Mouse (Mus musculus) hindbrain, embryonic 16.5 days (tissue): Measurements from ENCODE around the gene Lhx6. TPM values are rescaled to one million over a fixed set of nuclear protein-coding genes. Genes with fewer than 3 reads are reported as not detected.

Experiments used
- ATAC-seq: fragments of 200-750 bp; cut with Nextera tagmentation; 2 replicates; pipeline ENCODE4 v1.8.0; 2017; ENCODE audit warnings: moderate TSS enrichment, moderate library complexity
- H3K27ac ChIP-seq: fragments of 300-500 bp; sonication (generic); 2 replicates; pipeline ENCODE4 v1.5.1; 2014; ENCODE audit warnings: low read depth, mild to moderate bottlenecking, control low read depth, low read length, moderate library complexity
- H3K27me3 ChIP-seq: fragments of 300-500 bp; sonication (generic); replicated peaks from 2 replicates; pipeline ENCODE4 v1.6.1; 2014; ENCODE audit warnings: low read length; ENCODE audit not compliant: control insufficient read depth, insufficient read depth
- H3K36me3 ChIP-seq: fragments of 300-500 bp; sonication (generic); 2 replicates; pipeline ENCODE4 v1.6.1; 2014; ENCODE audit warnings: mild to moderate bottlenecking, low read length, moderate library complexity, mixed read lengths; ENCODE audit not compliant: control insufficient read depth, insufficient read depth
- H3K4me1 ChIP-seq: fragments of 300-500 bp; sonication (generic); 2 replicates; pipeline ENCODE4 v1.6.1; 2014; ENCODE audit warnings: low read depth, low read length; ENCODE audit not compliant: control insufficient read depth, insufficient read depth
- H3K4me2 ChIP-seq: fragments of 300-500 bp; sonication (generic); 2 replicates; pipeline ENCODE4 v1.6.1; 2014; ENCODE audit warnings: mild to moderate bottlenecking, low read length, control low read depth, moderate library complexity
- H3K4me3 ChIP-seq: fragments of 300-500 bp; sonication (generic); 2 replicates; pipeline ENCODE4 v1.5.1; 2014; ENCODE audit warnings: mild to moderate bottlenecking, low read length, control low read depth, moderate library complexity
- H3K9ac ChIP-seq: fragments of 300-500 bp; sonication (generic); 2 replicates; pipeline ENCODE4 v1.6.1; 2014; ENCODE audit warnings: low read depth, mild to moderate bottlenecking, control low read depth, low read length, moderate library complexity
- H3K9me3 ChIP-seq: fragments of 300-500 bp; sonication (generic); 2 replicates; pipeline ENCODE4 v1.6.1; 2014; ENCODE audit warnings: mild to moderate bottlenecking, low read length, moderate library complexity; ENCODE audit not compliant: control insufficient read depth
- WGBS: fragments of 180-500 bp; shearing (Covaris S2); extraction: QIAGEN DNeasy Blood & Tissue Kit; methylation state at CpG from one replicate; pipeline ENCODE4 v1.1.7; 2014; 5-methylcytosine and 5-hydroxymethylcytosine counted together
- polyA plus RNA-seq: library from polyadenylated mRNA; unstranded; fragments of >200 nt; fragmentation: Nextera tagmentation; extraction: Ambion mirVana; gene quantifications from 2 replicates; pipeline ENCODE4 v1.2.1, GENCODE M21; 2015

Lhx6 gene
- polyA plus RNA-seq, 1 experiment from 2014 or later, result 0.48 TPM

DNA sequence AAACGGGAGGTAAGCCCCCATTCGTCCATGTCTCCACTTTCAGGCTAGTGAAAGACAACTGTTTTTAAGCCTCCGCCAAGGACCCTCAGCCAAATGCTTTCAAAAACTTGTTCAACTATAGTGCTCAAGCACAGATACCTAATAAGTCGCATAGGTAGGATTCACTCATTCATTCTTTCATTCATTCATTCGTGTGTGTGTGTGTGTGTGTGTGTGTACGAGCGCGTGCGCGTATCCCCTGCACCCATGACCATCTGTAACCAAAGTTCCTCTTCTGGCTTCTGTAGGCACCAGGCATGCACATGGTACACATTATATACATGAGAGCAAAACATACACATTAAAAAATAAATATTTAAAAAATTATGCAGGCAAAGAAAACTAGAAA is 55.6 kb downstream of the Lhx6 start:
- ATAC-seq, result no peak
- H3K27ac ChIP-seq, result no peak overlapping the region
- WGBS, result 44% methylated on average over 10 of the region's 10 CpGs
- H3K36me3 ChIP-seq, result no peaks in the 10 kb centered on the region
- H3K27me3 ChIP-seq, result no peaks in the 10 kb centered on the region
- peak overlapping the region; percentile 85 for H3K4me2 ChIP-seq
- H3K4me1 ChIP-seq, result peaks cover 15% of the 10 kb centered on the region
- no peak overlapping the region; the same call in 1 of the 2 replicates for H3K9ac ChIP-seq
- H3K9me3 ChIP-seq, result no peaks in the 10 kb centered on the region
- H3K4me3 ChIP-seq, result peak overlapping the region; percentile 93

DNA sequence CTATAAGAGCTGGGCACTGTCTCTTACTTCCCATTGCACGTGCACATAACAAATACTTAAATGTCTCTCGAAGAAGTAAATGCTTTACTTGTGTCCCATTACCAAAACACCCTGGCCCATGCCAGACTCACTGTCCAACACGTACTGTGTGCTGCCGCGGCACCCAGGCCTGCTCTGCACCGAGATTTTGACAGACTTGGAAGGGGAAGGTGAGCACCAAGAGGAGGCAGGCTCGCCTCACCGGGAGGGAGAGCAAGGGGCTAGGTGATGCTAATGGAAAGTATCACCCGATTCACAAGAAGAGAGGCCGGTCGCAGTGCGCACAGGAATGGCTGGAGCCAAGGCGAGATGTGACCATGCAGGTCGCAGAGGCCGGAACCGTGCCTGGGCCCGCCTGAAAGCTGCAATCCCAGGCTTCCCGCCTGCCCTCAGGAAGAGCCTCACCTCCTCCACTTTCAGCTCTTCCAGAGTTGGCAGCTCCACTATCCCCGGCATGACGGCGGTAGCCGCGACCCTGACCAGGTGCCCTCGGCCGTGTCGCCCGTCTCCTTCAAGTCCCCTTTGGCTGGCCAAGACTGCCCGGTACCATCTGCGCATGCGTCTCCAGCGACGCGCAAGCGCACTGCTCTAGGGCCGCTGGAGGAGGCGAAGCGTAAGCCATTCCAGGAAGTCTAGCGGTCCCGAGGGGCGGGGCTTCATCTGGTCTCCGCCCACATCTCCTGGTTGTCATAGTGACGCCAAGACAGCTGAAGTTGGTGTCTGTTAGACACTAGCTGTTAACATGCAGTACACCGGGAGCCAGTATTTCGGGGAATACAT is 56.3 kb downstream of the Lhx6 start, which contains the start of the genes Ndufa8 and Morn5:
TSS of gene Ndufa8 (minus strand) at position 659 of the 819 bp plus-strand sequence.
TSS of gene Morn5 (plus strand) at position 711 of the 819 bp plus-strand sequence.
- under 1% methylated on average over 41 of the region's 44 CpGs for WGBS
- peak within 1 kb of the TSS; percentile 96 for H3K9ac ChIP-seq
- no peaks in the 10 kb centered on the region for H3K36me3 ChIP-seq
- H3K9me3 ChIP-seq, result no peaks in the 10 kb centered on the region
- peaks cover 15% of the 10 kb centered on the region for H3K4me1 ChIP-seq
- H3K27me3 ChIP-seq, result no peaks in the 10 kb centered on the region
- peak within 1 kb of the TSS; percentile 93 for H3K4me3 ChIP-seq
- ATAC-seq, result peak; percentile 98
- H3K4me2 ChIP-seq, result peak within 1 kb of the TSS; percentile 85
- H3K27ac ChIP-seq, result peak within 1 kb of the TSS; percentile 72

DNA sequence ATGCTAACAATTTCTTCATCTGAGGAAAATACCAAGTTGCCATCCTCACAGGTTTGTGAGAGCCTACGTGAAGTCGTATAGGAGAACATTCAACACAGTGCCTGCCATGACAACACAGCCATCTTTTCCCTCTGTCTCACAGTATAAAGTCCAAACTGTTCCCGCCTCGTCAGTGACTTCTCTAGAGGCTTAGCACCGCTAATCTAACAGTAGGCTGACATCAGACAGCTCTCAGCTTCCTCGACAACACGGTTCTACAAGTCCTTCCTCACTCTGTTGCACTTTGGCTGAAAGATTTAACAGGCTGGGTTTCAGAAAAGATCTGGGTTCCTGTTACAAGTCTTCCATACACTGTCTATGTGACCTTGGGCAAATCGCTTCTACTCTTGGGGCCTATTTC is 57.0 kb downstream of the Lhx6 start:
- H3K27me3 ChIP-seq, result no peaks in the 10 kb centered on the region
- peaks cover 4% of the 10 kb centered on the region; the same call in 1 of the 2 replicates for H3K36me3 ChIP-seq
- H3K4me3 ChIP-seq, result peak overlapping the region; percentile 93
- H3K4me2 ChIP-seq, result peak overlapping the region; percentile 85
- 75% methylated on average over 8 of the region's 8 CpGs for WGBS
- H3K4me1 ChIP-seq, result peaks cover 15% of the 10 kb centered on the region
- peak overlapping the region; percentile 96 for H3K9ac ChIP-seq
- no peak for ATAC-seq
- H3K9me3 ChIP-seq, result no peaks in the 10 kb centered on the region
- H3K27ac ChIP-seq, result no peak overlapping the region

DNA sequence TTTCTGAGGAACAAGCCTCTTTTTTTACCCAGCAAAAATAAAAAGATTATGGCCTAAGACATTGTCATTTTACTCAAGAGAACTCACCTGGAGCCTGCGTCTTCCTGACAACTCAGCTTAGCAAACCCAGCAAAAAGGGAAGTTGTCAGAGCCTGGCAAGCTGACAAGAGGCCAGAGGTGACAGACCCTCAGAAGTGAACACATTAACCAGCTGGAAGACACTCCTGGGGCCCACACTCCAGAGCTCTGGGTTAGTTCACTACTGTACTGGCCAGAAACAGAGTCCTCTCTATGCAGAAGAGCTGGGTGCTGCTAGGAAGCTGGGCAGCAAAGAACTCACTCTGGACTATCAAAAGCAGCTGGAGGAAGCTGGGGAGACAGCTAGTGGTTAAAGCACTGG is 64.3 kb downstream of the Lhx6 start:
- ATAC-seq, result no peak
- 87% methylated on average over 1 of the region's 1 CpGs for WGBS
- H3K9ac ChIP-seq, result no peak overlapping the region

DNA sequence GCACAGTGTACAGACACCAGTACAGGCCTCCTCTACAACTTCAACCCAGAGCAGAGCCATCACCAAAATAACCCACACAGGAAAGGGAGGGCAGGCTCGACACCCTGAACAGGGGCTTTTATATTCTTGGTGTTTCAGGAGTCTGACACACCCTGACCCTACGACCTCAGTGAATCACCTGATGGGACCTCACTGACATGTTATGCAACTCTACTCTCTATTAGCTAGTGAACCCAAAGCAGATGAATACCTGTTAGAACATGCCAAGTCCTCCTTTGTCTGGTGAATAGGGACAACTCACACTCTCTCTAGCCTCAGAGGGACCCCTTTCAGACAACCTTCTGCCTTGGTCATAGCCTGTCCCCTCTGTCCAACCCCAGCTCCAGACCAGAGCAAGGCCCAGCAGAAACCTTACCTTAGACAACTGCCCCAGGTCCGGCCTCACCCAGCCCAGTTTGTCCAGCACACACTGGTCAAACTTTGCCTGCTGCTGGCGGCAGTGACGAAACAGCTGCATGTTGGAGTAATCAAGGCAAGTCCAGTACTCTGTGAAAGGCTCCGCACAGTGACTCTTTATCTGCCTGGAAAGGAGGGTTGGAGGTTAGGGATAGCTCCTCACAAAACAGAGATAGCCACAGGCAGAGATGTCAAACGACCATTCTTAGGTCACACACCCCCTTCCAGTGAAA is 65.8 kb downstream of the Lhx6 start:
- no peak overlapping the region for H3K4me3 ChIP-seq
- no peaks in the 10 kb centered on the region for H3K4me1 ChIP-seq
- no peak overlapping the region for H3K4me2 ChIP-seq
- H3K27me3 ChIP-seq, result no peaks in the 10 kb centered on the region
- 84% methylated on average over 7 of the region's 7 CpGs for WGBS
- peaks cover 28% of the 10 kb centered on the region for H3K36me3 ChIP-seq
- ATAC-seq, result no peak
- no peaks in the 10 kb centered on the region for H3K9me3 ChIP-seq
- H3K27ac ChIP-seq, result no peak overlapping the region
- H3K9ac ChIP-seq, result no peak overlapping the region

More for the DNA sequence above, 64.3 kb downstream of the Lhx6 start:
- H3K27ac ChIP-seq, result no peak overlapping the region
- H3K27me3 ChIP-seq, result no peaks in the 10 kb centered on the region
- no peak overlapping the region for H3K4me3 ChIP-seq
- no peaks in the 10 kb centered on the region for H3K9me3 ChIP-seq
- peaks cover 23% of the 10 kb centered on the region for H3K36me3 ChIP-seq
- H3K4me1 ChIP-seq, result no peaks in the 10 kb centered on the region
- H3K4me2 ChIP-seq, result no peak overlapping the region

DNA sequence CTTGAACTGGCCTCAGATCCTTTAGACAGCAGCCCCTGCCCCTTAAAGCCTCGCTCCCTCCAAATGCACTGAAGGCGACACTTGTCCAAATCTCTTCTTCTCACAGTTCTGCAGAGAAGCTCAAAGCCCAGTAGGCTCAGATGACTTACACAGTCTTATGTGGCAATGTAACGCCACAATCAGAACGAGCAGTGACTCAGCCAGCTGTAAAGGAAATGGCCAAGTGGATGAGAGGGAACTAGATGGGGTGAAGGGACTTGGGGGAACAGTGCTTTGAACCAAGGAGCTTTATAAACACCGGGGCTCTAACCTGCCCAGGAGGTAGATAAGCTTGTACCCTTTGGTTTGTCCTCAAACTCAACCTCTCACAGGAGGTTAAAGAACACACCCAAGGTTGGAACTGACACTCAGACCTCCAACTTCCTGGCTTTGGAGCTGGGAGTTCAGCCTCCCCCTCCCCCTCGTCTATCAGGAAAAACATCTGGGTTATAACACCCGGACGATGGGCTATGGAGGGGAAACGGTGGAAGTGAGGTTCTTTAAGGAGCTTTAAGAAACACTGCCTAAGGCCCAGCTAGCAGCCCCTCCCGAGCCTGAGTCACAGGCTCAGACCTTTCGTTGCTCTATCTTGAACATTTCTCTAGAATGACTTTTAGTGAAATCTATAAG is 69.7 kb downstream of the Lhx6 start:
- Histone ChIP-seq H3K4me3 (no peak overlapping the region), H3K27ac (no peak overlapping the region), H3K9ac (no peak overlapping the region), H3K36me3 (peaks cover 24% of the 10 kb centered on the region), H3K9me3 (no peaks in the 10 kb centered on the region), H3K4me1 (no peaks in the 10 kb centered on the region), H3K4me2 (no peak overlapping the region), H3K27me3 (no peaks in the 10 kb centered on the region)
- 85% methylated on average over 11 of the region's 11 CpGs for WGBS
- ATAC-seq, result no peak

DNA sequence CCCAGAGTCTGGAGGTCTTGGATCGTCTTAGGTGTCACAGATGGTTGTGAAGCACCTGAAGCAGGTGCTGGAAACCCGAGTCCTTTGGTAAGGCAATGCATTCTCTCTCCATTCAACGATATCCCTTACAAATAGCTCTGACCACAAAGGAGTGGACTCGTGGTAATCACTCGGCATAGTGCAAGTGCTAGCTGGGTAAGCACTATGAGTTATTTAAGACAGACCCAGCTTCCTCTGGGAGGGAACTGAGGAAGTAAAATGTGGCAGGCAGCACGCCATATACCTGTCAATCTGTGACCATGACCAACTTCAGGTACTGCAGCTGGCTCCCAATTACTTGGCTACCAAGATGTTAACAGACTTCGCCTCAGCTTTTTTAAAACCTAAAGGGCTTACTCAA is 70.3 kb downstream of the Lhx6 start:
- Histone ChIP-seq H3K36me3 (peaks cover 24% of the 10 kb centered on the region), H3K27ac (no peak overlapping the region), H3K9me3 (no peaks in the 10 kb centered on the region), H3K4me3 (no peak overlapping the region), H3K27me3 (no peaks in the 10 kb centered on the region), H3K4me1 (no peaks in the 10 kb centered on the region), H3K4me2 (no peak overlapping the region), H3K9ac (no peak overlapping the region)
- WGBS, result 89% methylated on average over 7 of the region's 7 CpGs
- no peak for ATAC-seq

DNA sequence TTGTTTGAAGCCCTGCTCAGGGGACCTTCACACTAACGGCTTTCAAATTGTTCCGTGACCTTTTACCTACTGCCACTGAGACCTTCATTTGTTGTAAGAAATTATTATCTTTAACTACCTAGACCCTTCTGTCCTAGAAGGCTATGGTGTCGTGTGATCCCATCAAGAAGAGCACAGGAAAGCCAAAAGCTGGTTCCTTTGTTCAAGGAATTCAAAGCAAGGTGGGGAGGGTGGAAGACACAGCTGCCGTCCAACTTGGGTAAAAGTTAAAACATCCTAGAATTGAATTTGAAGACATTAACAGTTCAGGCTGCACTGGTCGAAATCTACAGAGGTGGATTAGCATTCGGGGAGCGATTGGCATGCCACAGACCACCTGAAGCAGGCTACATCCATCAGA is 71.2 kb downstream of the Lhx6 start:
- WGBS, result 78% methylated on average over 7 of the region's 7 CpGs
- Histone ChIP-seq H3K9ac (no peak overlapping the region), H3K36me3 (peaks cover 20% of the 10 kb centered on the region), H3K4me3 (no peak overlapping the region), H3K4me2 (no peak overlapping the region), H3K4me1 (no peaks in the 10 kb centered on the region), H3K27me3 (no peaks in the 10 kb centered on the region), H3K9me3 (no peaks in the 10 kb centered on the region), H3K27ac (no peak overlapping the region)
- ATAC-seq, result no peak

DNA sequence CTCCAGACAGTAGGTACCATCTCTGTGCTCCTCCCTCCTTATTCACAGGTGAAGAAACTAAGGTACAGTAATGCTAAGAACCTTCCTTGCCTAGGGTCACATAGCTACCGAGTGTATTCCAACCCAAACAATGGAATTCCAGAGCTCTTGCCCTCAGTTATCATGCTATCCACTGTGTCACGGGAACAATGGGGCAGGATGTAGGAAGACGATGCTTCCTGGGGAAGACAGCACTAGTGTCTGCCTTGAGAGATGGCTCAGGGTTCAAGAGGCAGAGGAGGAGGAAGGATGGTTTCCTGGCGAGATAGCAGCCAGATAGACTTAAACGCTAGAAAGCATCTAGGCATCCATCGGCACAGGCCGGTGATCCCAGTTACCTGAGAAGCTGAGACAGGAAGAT is 72.3 kb downstream of the Lhx6 start:
- Histone ChIP-seq H3K4me1 (no peaks in the 10 kb centered on the region), H3K4me2 (no peak overlapping the region), H3K27ac (no peak overlapping the region), H3K4me3 (no peak overlapping the region), H3K36me3 (peaks cover 18% of the 10 kb centered on the region), H3K9me3 (no peaks in the 10 kb centered on the region), H3K9ac (no peak overlapping the region), H3K27me3 (no peaks in the 10 kb centered on the region)
- ATAC-seq, result no peak
- WGBS, result 80% methylated on average over 7 of the region's 7 CpGs
